Mouse (Mus musculus): Measurements from ENCODE around the gene Tle6.

The Tle6 gene

DNA sequence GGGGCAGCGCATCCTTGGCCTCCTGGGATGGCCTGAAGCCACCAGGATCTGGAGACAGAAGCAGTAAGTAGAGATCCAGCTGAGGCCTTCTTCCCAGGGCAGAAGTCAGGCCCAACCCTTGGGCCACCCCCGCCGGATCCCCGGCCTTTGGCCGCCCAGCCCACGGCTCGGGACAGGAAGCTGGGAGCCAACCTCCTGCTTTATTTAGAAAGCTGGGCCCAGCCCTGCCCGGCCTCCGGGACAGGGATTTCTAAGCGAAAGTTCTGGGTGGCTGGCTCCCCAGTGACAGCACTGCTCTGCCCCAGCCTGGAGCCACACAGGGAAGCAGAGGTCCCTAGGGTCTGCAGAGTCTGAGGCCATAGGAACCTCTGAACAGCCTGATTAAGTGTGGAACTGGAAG, 59.1 kb downstream of the Tle6 start:
- no peak for DNase-seq (ENCODE audit: low spot score in 2 of 2)

- no peak for DNase-seq (ENCODE audit: low spot score in 2 of 2)
These were observed 59.5 kb downstream of the Tle6 start for GRCm38 (mm10) chr10:81541363-81541762.

Measured in thymus, postnatal 10 days (tissue).